Mouse (Mus musculus) spleen, postnatal 14 days (tissue): ENCODE results near the gene Junb.
A peak's percentile ranks its signal among the peaks of the same experiment; 100 is the strongest.

Experiments used
- DNase-seq, 2 experiments: peaks; one replicate each; pipeline ENCODE4 v3.0.0; 2021 to 2022; ENCODE audit warnings: low spot score in 2 of 2

The Junb gene

DNA sequence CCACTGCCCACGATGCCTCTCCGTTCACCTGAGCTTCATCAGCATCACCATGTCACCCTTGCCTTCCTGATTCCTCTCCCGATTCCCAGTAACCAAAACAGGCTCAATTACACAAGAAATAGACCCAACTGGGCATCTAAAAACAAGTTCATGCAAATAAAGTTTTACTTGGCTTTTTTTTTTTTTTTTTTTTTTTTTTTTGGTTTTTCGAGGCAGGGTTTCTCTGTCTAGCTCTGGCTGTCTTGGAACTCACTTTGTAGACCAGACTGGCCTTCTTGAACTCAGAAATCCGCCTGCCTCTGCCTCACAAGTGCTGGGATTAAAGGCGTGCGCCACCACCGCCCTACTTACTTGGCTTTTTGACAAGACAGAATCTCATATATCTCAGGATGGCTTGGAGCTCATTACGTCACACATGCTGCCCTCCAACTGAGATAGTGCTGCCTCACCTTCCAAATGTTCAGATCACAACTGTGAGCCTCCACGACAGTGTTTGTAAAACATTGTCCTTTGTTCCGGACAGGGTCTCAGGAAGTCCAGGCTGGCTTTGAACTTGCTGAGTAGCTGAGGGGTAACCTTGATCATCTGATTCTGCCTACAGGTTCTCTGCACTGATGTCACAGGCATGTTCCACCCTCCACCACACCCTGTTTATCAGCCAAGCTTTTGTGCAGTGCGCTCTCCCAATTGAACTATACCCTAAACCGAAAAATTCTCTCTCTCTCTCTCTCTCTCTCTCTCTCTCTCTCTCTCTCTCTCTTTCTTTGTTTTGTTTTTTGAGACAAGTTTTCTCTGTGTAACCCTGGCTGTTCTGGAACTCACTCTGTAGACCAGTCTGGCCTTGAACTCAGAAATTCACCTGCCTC is 40.7 kb downstream of the Junb start:
- no peak for DNase-seq

DNA sequence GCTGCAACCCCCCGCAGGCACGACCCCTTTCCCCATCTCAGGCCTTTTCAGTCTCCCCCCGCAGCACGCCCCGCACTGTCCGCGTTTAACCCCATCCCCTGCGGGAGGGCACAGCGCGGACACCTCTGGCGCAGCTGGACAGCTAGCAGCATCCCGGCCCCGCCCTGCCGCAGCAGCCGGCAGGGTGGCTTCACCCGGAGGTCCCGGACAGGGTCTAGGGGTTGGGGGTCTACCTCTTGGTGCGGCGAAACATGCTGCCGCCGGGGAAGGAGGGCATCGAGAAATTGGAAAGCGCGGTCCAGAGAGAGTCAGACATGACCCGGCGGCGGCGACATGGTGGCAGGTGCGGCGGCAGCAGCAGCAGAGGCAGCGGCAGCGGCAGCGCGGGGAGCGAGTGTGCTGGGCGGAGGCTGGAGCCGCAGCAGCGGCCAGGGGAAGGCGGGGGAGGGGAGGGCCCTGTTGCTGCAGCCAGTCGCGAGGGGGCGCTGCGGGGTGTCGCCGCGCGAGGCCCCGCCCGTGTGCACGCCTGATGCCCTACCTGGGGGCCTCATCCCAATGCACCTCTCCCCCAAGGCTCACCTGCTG is 41.5 kb downstream of the Junb start, which contains the start of gene Mast1:
TSS of gene Mast1 (minus strand) at position 398 of the 585 bp plus-strand sequence.
- DNase-seq, result peak; percentile 34 to 56

DNA sequence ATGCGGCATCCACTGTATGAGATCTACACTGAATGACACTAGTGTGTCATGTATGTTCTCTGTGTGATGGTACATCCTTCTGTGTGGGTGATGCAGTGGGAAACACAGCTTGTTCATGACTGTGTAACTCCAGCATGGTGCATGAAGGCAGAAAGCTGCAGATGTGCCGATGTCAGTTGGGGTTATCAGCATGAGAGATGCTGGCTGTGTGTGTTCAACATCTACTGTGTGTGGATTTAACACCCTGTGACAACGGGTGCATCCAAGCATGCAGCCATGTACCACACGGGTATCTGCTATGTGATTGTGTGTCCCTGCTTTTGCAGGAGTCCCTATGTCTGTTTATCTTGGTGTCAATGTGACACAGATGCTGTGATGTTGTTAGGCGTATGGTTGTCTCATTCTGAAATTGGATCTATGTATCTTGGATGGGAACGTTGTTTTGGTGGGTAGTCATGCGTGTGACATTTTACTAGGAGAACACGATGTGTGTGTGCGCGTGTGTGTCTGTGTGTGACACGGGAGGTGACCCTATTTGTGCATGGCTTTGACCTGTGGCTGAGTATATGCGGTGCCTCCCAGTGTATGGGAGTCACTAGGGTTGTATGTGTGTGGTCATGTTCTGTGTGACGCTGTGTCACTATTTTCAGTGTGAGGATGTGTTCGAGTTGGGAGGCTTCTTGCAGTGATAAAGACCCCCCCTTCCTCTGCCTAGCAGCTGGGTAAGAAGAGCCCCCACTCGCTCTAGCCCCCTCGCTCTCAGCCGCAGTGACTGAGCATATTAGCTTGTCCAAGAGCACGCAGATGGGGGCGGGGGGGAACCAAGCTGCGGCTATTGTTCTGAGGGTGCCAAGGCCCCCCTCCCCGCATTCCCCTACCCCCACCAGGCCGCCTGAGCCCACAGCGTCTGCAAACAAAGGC is 42.2 kb downstream of the Junb start:
- no peak for DNase-seq

- DNase-seq, result no peak
Observed at GRCm38 (mm10) chr8:84935489-84935888, 43.0 kb downstream of the Junb start.

DNA sequence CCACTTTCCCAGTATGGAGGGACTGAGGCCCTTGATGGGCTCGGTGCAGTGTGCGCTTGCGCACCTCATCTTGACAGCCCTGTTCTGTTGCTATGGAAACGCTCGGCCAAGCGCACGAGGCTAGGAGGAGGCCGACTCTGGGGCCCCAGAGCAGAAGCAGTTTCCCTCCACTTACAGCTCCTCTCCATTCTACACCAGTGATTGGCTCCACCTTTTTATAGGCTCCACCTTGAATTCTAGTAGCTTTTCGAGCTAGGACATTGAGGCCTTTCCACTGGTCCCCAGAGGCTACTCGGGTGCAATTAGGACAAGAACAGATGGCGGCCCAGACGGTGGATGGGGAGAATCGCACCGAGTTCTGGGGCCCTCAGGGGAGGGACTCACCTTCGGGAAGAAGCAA is 43.7 kb downstream of the Junb start:
- no peak for DNase-seq

DNA sequence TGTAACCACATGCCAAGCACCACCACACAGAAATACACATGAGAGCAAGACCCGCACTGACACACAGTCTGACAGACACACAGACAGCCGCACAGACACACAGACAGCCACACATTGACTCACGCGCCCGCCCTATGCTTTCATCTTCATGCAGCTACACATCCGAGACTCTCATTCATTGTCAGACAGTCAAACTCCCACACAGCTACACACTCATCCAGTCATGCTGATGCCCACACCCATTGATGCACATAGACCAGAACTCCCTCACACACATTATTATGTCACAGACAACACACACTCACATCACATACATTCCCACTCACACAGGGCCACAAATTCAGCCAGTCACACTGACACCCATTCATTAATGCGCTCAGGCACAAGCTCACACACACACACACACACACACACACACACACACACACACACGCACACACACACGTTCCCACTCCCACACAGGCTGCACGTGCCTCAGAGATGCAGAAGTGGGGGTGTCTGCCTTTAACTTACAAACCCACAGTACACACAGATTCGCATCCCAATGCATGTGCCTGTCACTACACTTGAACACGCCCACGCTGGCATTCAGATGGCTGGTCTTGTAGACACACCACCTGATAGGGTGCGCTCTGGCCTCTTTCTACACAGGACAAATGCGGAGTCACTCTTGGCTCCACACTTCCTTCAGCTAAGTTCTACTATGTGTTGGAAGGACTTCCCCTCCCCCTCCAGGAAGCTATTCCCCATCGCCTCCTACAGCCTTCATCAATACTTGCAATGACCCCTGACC is 44.6 kb downstream of the Junb start:
- no peak for DNase-seq

GRCm38 (mm10) chr8:84930582-84930981 is 47.9 kb downstream of the Junb start:
- DNase-seq, result no peak

- DNase-seq, result peak; percentile 43 to 60
Observed at GRCm38 (mm10) chr8:84928456-84929306, 49.8 kb downstream of the Junb start.

- DNase-seq, result no peak
Observed at GRCm38 (mm10) chr8:84927513-84927912, 51.0 kb downstream of the Junb start.

DNA sequence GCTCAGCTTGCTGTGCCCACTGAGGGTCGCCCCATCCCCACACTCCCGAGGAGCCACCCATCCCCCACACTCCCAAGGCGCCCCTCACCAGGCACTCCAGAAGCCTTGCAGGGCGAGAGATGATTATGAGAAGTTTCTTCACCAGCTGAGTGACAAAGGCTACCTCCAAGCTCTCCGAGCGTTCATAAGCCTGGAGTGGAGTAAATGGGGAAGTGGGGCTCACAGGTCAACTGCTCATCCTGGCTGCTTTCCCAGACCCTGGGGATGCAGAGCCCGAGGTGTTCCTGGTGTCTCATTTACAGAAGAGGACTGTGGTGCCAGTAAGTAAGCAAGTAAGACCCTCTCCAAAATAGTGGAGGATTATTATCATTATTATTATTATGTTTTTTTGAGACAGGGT is 53.0 kb downstream of the Junb start:
- DNase-seq, result no peak
